Mouse (Mus musculus) lung, embryonic 14.5 days (tissue): Measurements from ENCODE around the gene Smarcd1. TPM values are rescaled to one million over a fixed set of nuclear protein-coding genes. Genes with fewer than 3 reads are reported as not detected.

Source experiments
- ATAC-seq: fragments of 200-750 bp; cut with Nextera tagmentation; 2 replicates; pipeline ENCODE4 v1.8.0; 2017; ENCODE audit warnings: mild to moderate bottlenecking, moderate TSS enrichment, moderate library complexity; ENCODE audit not compliant: insufficient read depth
- DNase-seq: peaks from one replicate; pipeline ENCODE4 v3.0.0-alpha.2; 2015
- H3K27ac ChIP-seq: fragments of 300-500 bp; sonication (generic); 2 replicates; pipeline ENCODE4 v1.5.1; 2014; ENCODE audit warnings: low read depth, mild to moderate bottlenecking, moderate library complexity
- H3K27me3 ChIP-seq: fragments of 300-500 bp; sonication (generic); 2 replicates; pipeline ENCODE4 v1.6.1; 2014; ENCODE audit warnings: low read length, control low read depth; ENCODE audit not compliant: insufficient read depth
- H3K36me3 ChIP-seq: fragments of 300-500 bp; sonication (generic); 2 replicates; pipeline ENCODE4 v1.6.1; 2014; ENCODE audit warnings: control low read depth; ENCODE audit not compliant: insufficient read depth
- H3K4me1 ChIP-seq: fragments of 300-500 bp; sonication (generic); 2 replicates; pipeline ENCODE4 v1.6.1; 2014; ENCODE audit warnings: antibody characterized with exemption, control low read depth; ENCODE audit not compliant: insufficient read depth
- H3K4me2 ChIP-seq: fragments of 300-500 bp; sonication (generic); 2 replicates; pipeline ENCODE4 v1.6.1; 2014; ENCODE audit warnings: mild to moderate bottlenecking
- H3K4me3 ChIP-seq: fragments of 300-500 bp; sonication (generic); 2 replicates; pipeline ENCODE4 v1.5.1; 2014; ENCODE audit warnings: low read depth, low read length
- H3K9ac ChIP-seq: fragments of 300-500 bp; sonication (generic); 2 replicates; pipeline ENCODE4 v1.6.1; 2014
- H3K9me3 ChIP-seq: fragments of 300-500 bp; sonication (generic); 2 replicates; pipeline ENCODE4 v1.6.1; 2016; ENCODE audit warnings: low read depth, low read length, control low read depth
- CTCF ChIP-seq: IDR thresholded peaks from 2 replicates; pipeline ENCODE4 v1.5.1; 2016; ENCODE audit warnings: antibody characterized with exemption, low read depth
- WGBS: fragments of 180-500 bp; shearing (Covaris S2); extraction: QIAGEN DNeasy Blood & Tissue Kit; methylation state at CpG from one replicate; pipeline ENCODE4 v1.1.7; 2014; 5-methylcytosine and 5-hydroxymethylcytosine counted together
- polyA plus RNA-seq: library from polyadenylated mRNA; unstranded; fragments of >200 nt; fragmentation: Nextera tagmentation; extraction: Ambion mirVana; gene quantifications from 2 replicates; pipeline ENCODE4 v1.2.1, GENCODE M21; 2014

Gene Smarcd1
- polyA plus RNA-seq, 1 experiment from 2014 or later = 63.5 TPM

DNA sequence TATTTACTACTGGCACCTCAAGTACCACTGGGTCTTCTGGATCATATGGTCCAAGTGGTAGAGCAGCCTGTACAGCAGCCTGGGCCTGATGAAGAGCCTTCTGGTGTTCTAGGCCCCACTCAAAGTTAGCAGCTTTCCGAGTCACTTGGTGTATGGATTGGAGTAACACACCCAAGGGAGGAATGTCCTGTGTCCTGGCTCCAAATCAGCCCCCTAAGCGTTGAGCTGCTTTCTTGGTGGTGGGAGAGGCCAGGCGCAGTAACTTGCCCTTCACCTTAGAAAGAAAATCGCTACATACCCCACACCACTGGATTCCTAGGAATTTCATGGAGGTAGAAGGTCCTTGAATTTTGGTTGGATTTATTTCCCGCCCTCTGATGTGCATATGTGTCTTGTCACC is 17.8 kb upstream of the Smarcd1 start:
- no peak overlapping the region for H3K9ac ChIP-seq
- no peak overlapping the region for H3K27ac ChIP-seq
- DNase-seq (no peak), ATAC-seq (no peak)
- H3K9me3 ChIP-seq = no peaks in the 10 kb centered on the region
- H3K4me2 ChIP-seq = no peak overlapping the region
- no peaks in the 10 kb centered on the region for H3K27me3 ChIP-seq
- no peak overlapping the region for H3K4me3 ChIP-seq
- no peak for TF ChIP-seq CTCF
- H3K4me1 ChIP-seq = no peaks in the 10 kb centered on the region
- H3K36me3 ChIP-seq = no peaks in the 10 kb centered on the region
- WGBS = 88% methylated on average over 5 of the region's 5 CpGs

DNA sequence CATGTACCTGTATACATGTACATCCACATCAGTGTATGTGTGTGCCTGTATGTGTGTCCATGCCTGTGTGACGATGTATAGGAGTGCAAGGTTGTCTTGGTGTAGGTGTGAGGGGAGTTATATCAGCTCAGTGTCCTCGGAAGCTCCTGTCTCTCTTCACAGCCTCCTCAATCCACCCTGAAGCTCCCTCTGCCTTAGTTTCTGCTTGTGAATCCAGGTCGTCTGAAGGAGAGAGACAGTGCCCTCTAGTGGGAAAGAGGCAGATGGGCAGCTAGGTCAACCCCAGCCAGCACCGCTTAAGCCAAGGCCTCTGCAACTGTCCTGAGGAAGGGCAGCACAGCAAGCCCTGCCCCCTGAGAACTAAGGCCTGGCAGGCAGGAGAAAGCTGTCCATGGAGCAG is 13.2 kb upstream of the Smarcd1 start:
- Histone ChIP-seq H3K27ac (no peak overlapping the region), H3K4me3 (no peak overlapping the region), H3K4me1 (peaks cover 2% of the 10 kb centered on the region; the same call in 1 of the 2 replicates), H3K27me3 (no peaks in the 10 kb centered on the region), H3K36me3 (no peaks in the 10 kb centered on the region), H3K9me3 (no peaks in the 10 kb centered on the region), H3K4me2 (no peak overlapping the region), H3K9ac (no peak overlapping the region)
- peak; percentile 79 for ATAC-seq
- DNase-seq = peak; percentile 88
- WGBS = 3% methylated on average over 4 of the region's 4 CpGs
- TF ChIP-seq CTCF = peak; percentile 92

DNA sequence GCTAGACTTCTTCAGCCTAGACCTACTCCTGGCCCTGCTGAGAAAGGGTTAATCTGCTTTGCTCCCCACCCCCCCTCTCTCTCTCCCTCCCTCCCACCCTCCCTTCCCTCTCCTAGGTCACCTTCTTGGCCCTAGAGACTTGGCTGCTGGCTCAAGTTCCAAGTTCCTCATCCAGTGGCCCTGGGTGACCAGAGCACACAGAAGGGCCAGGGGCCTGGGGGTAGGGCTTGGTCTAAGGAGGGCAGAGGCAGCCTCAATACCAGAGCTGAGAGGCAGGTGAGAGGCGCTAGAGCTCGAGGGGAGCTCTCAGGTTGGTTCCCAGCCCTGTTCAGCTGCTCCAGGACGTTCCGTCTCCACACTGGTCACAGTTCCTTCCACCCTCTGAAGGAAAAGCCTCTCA is 11.0 kb upstream of the Smarcd1 start:
- H3K36me3 ChIP-seq = no peaks in the 10 kb centered on the region
- no peaks in the 10 kb centered on the region for H3K9me3 ChIP-seq
- ATAC-seq = no peak
- H3K4me3 ChIP-seq = no peak overlapping the region
- no peak overlapping the region for H3K4me2 ChIP-seq
- no peak for TF ChIP-seq CTCF
- no peak for DNase-seq
- 13% methylated on average over 4 of the region's 4 CpGs for WGBS
- H3K27ac ChIP-seq = no peak overlapping the region
- peaks cover 2% of the 10 kb centered on the region; the same call in 1 of the 2 replicates for H3K4me1 ChIP-seq
- H3K9ac ChIP-seq = no peak overlapping the region
- H3K27me3 ChIP-seq = no peaks in the 10 kb centered on the region

DNA sequence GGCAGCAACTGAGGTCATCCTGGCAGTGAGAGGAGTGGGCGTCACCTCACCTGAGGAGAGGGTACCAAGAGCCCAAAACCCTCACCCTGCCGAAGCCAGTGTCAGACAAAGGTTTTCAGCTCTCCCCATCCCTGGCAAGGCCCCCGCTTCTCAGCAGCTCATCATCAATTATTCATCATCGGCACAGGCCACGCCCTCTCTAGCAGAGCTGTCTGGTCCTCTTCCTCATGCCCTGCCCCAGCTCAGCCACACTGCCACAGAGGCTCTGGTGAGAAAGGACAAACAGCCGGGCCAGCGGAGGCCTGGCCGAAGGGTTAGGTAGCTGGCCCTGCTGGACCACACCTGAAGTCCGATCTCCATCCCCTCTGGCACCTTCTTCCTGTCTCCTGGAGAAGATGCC is 10.0 kb upstream of the Smarcd1 start:
- Histone ChIP-seq H3K4me3 (no peak overlapping the region), H3K27me3 (no peaks in the 10 kb centered on the region), H3K4me1 (peaks cover 2% of the 10 kb centered on the region; the same call in 1 of the 2 replicates), H3K4me2 (no peak overlapping the region), H3K27ac (no peak overlapping the region), H3K36me3 (no peaks in the 10 kb centered on the region), H3K9me3 (no peaks in the 10 kb centered on the region), H3K9ac (no peak overlapping the region)
- DNase-seq (no peak), ATAC-seq (no peak)
- 33% methylated on average over 9 of the region's 9 CpGs for WGBS
- TF ChIP-seq CTCF = no peak

DNA sequence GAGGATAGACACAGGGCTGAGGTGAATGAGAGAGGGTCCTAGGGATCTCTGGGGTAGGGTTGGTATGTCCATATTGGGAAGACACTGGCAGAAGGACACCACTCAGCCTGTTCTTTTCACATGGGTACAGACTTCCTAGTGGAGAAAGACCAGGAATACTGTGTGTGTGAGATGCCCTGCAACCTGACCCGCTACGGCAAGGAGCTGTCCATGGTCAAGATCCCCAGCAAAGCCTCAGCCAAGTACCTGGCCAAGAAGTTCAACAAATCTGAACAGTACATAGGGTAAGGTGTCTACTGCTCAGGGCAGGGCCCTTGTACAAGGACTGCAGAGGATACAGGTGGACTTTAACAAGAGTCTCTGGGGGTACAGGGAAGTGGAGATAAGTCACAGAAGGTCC is 4.6 kb upstream of the Smarcd1 start:
- WGBS = 10% methylated on average over 2 of the region's 2 CpGs
- peak; percentile 27 for DNase-seq
- H3K9me3 ChIP-seq = no peaks in the 10 kb centered on the region

DNA sequence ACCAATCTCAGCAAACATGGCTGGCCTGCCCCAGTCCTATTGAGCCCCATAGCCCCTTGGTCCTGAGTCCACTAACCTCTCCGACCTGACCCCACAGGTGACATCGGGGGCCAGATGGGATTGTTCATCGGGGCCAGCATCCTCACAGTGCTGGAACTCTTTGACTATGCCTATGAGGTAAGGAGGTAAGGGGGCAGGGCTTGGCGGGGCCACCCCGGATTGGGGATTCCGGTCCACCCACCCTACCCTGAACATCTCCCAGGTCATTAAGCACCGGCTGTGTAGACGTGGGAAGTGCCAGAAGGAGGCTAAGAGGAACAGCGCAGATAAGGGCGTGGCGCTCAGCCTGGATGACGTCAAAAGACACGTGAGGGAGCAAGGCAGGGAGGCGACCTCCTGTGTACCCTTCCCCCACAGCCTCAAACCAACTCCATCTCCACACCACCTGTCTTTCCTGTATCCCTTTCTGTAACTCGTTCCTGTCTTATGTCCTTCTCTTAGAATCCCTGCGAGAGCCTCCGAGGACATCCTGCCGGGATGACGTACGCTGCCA is 3.3 kb upstream of the Smarcd1 start:
- no peak overlapping the region for H3K27ac ChIP-seq
- peaks cover 4% of the 10 kb centered on the region for H3K36me3 ChIP-seq
- H3K9ac ChIP-seq = no peak overlapping the region
- no peak overlapping the region for H3K4me2 ChIP-seq
- H3K27me3 ChIP-seq = no peaks in the 10 kb centered on the region
- DNase-seq = no peak
- ATAC-seq = no peak
- no peak overlapping the region for H3K4me3 ChIP-seq
- 29% methylated on average over 20 of the region's 20 CpGs for WGBS
- peaks cover 4% of the 10 kb centered on the region; the same call in 1 of the 2 replicates for H3K4me1 ChIP-seq
- no peaks in the 10 kb centered on the region for H3K9me3 ChIP-seq
- no peak for TF ChIP-seq CTCF

More for the DNA sequence above, 4.6 kb upstream of the Smarcd1 start:
- H3K27me3 ChIP-seq = no peaks in the 10 kb centered on the region
- no peak for ATAC-seq
- H3K4me3 ChIP-seq = no peak overlapping the region
- no peaks in the 10 kb centered on the region for H3K36me3 ChIP-seq
- no peak overlapping the region for H3K27ac ChIP-seq
- TF ChIP-seq CTCF = no peak
- H3K4me2 ChIP-seq = no peak overlapping the region
- H3K9ac ChIP-seq = no peak overlapping the region
- H3K4me1 ChIP-seq = no peaks in the 10 kb centered on the region

DNA sequence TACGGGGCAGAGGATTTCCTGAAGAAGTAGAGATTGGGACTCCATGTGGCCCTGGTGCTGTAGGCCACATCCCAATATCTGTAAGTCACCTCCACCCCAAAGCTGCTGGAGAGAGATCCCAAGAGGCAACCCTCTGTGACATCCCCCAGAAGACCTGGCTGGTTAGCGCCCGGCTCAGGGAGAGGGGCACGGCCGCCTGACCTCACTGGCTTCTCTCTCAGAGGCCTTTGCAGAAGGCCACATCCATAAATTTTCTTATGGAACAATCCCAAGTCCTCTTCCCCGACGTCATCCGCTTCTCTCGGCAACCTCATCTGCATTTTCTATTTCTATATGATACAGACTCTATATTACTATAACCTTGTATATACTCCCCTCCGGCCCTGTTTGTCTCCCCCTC is 2.2 kb upstream of the Smarcd1 start:
- no peaks in the 10 kb centered on the region for H3K9me3 ChIP-seq
- DNase-seq = no peak
- no peak overlapping the region for H3K4me2 ChIP-seq
- no peak overlapping the region for H3K9ac ChIP-seq
- no peak for ATAC-seq
- H3K27ac ChIP-seq = no peak overlapping the region
- peaks cover 4% of the 10 kb centered on the region; the same call in 1 of the 2 replicates for H3K4me1 ChIP-seq
- no peak overlapping the region for H3K4me3 ChIP-seq
- 80% methylated on average over 10 of the region's 10 CpGs for WGBS
- H3K36me3 ChIP-seq = peaks cover 15% of the 10 kb centered on the region
- no peak for TF ChIP-seq CTCF
- H3K27me3 ChIP-seq = no peaks in the 10 kb centered on the region
